Mouse (Mus musculus): ENCODE results near the gene Slc35f6. TPM values are rescaled to one million over a fixed set of nuclear protein-coding genes. Genes with fewer than 3 reads are reported as not detected.

The Slc35f6 gene
- 33.6 and 35.1 TPM in 2 replicates for polyA plus RNA-seq (2014; fragmentation: Nextera tagmentation; extraction: Ambion mirVana)

GRCm38 (mm10) chr5:30647815-30648560 lies at the start of gene Slc35f6:
TSS of gene Slc35f6 (plus strand) at chr5:30647933.
- Histone ChIP-seq H3K4me2 (ENCODE audit: low read length) (peak within 1 kb of the TSS; percentile 98), H3K4me3 (ENCODE audit: low read depth, low read length) (peak within 1 kb of the TSS; percentile 85), H3K9ac (ENCODE audit: low read length) (peak within 1 kb of the TSS; percentile 80), H3K27me3 (replicated peaks; ENCODE audit: control insufficient read depth, insufficient read depth, low read length) (no peaks in the 10 kb centered on the region), H3K27ac (ENCODE audit: low read depth, low read length) (peak within 1 kb of the TSS; percentile 62), H3K36me3 (ENCODE audit: control insufficient read depth, insufficient read depth, low read length) (peaks cover 8% of the 10 kb centered on the region; the same call in 1 of the 2 replicates), H3K9me3 (replicated peaks; ENCODE audit: control insufficient read depth, low read length) (no peaks in the 10 kb centered on the region), H3K4me1 (ENCODE audit: control insufficient read depth, insufficient read depth, low read length) (peaks cover 9% of the 10 kb centered on the region)
- WGBS, result under 1% methylated on average over 38 of the region's 38 CpGs
- DNase-seq (ENCODE audit: low spot score), result peak; percentile 89
- ATAC-seq, result peak; percentile 96

GRCm38 (mm10) chr5:30601397-30601796 lies 46.3 kb upstream of the Slc35f6 start:
- ATAC-seq, result no peak
- no peak overlapping the region for H3K27ac ChIP-seq (ENCODE audit: low read depth, low read length)
- H3K27me3 ChIP-seq (replicated peaks; ENCODE audit: control insufficient read depth, insufficient read depth, low read length), result no peaks in the 10 kb centered on the region
- no peak for DNase-seq (ENCODE audit: low spot score)
- H3K4me1 ChIP-seq (ENCODE audit: control insufficient read depth, insufficient read depth, low read length), result no peaks in the 10 kb centered on the region; the same call in 1 of the 2 replicates
- H3K36me3 ChIP-seq (ENCODE audit: control insufficient read depth, insufficient read depth, low read length), result no peaks in the 10 kb centered on the region
- H3K4me2 ChIP-seq (ENCODE audit: low read length), result no peak overlapping the region
- no peaks in the 10 kb centered on the region for H3K9me3 ChIP-seq (replicated peaks; ENCODE audit: control insufficient read depth, low read length)
- 42% methylated on average over 4 of the region's 4 CpGs for WGBS
- H3K4me3 ChIP-seq (ENCODE audit: low read depth, low read length), result no peak overlapping the region
- no peak overlapping the region for H3K9ac ChIP-seq (ENCODE audit: low read length)

GRCm38 (mm10) chr5:30603255-30603654 lies 44.5 kb upstream of the Slc35f6 start:
- Histone ChIP-seq H3K9me3 (replicated peaks; ENCODE audit: control insufficient read depth, low read length) (no peaks in the 10 kb centered on the region), H3K4me2 (ENCODE audit: low read length) (no peak overlapping the region), H3K4me1 (ENCODE audit: control insufficient read depth, insufficient read depth, low read length) (no peaks in the 10 kb centered on the region; the same call in none of the 2 replicates), H3K4me3 (ENCODE audit: low read depth, low read length) (no peak overlapping the region), H3K27ac (ENCODE audit: low read depth, low read length) (no peak overlapping the region), H3K9ac (ENCODE audit: low read length) (no peak overlapping the region), H3K27me3 (replicated peaks; ENCODE audit: control insufficient read depth, insufficient read depth, low read length) (no peaks in the 10 kb centered on the region), H3K36me3 (ENCODE audit: control insufficient read depth, insufficient read depth, low read length) (no peaks in the 10 kb centered on the region)
- 73% methylated on average over 3 of the region's 3 CpGs for WGBS
- DNase-seq (ENCODE audit: low spot score) (no peak), ATAC-seq (no peak)

- ATAC-seq (no peak), DNase-seq (ENCODE audit: low spot score) (no peak)
- H3K4me1 ChIP-seq (ENCODE audit: control insufficient read depth, insufficient read depth, low read length), result no peaks in the 10 kb centered on the region; the same call in none of the 2 replicates
- H3K27me3 ChIP-seq (replicated peaks; ENCODE audit: control insufficient read depth, insufficient read depth, low read length), result no peaks in the 10 kb centered on the region
- H3K36me3 ChIP-seq (ENCODE audit: control insufficient read depth, insufficient read depth, low read length), result no peaks in the 10 kb centered on the region
- no peak overlapping the region for H3K4me3 ChIP-seq (ENCODE audit: low read depth, low read length)
- H3K9me3 ChIP-seq (replicated peaks; ENCODE audit: control insufficient read depth, low read length), result no peaks in the 10 kb centered on the region
- WGBS, result 73% methylated on average over 4 of the region's 4 CpGs
- H3K27ac ChIP-seq (ENCODE audit: low read depth, low read length), result no peak overlapping the region
- H3K9ac ChIP-seq (ENCODE audit: low read length), result no peak overlapping the region
- no peak overlapping the region for H3K4me2 ChIP-seq (ENCODE audit: low read length)
These were observed 43.8 kb upstream of the Slc35f6 start for GRCm38 (mm10) chr5:30603926-30604325.

GRCm38 (mm10) chr5:30604769-30605188 lies 43.0 kb upstream of the Slc35f6 start:
- WGBS, result 71% methylated on average over 8 of the region's 8 CpGs
- H3K4me2 ChIP-seq (ENCODE audit: low read length), result no peak overlapping the region

GRCm38 (mm10) chr5:30605649-30606048 lies 42.1 kb upstream of the Slc35f6 start:
- 86% methylated on average over 6 of the region's 6 CpGs for WGBS
- ATAC-seq (no peak), DNase-seq (ENCODE audit: low spot score) (no peak)
- H3K36me3 ChIP-seq (ENCODE audit: control insufficient read depth, insufficient read depth, low read length), result no peaks in the 10 kb centered on the region
- no peak overlapping the region for H3K27ac ChIP-seq (ENCODE audit: low read depth, low read length)
- H3K9ac ChIP-seq (ENCODE audit: low read length), result no peak overlapping the region
- no peak overlapping the region for H3K4me3 ChIP-seq (ENCODE audit: low read depth, low read length)
- no peaks in the 10 kb centered on the region; the same call in none of the 2 replicates for H3K4me1 ChIP-seq (ENCODE audit: control insufficient read depth, insufficient read depth, low read length)
- H3K4me2 ChIP-seq (ENCODE audit: low read length), result no peak overlapping the region
- no peaks in the 10 kb centered on the region for H3K27me3 ChIP-seq (replicated peaks; ENCODE audit: control insufficient read depth, insufficient read depth, low read length)
- no peaks in the 10 kb centered on the region for H3K9me3 ChIP-seq (replicated peaks; ENCODE audit: control insufficient read depth, low read length)

More at GRCm38 (mm10) chr5:30604769-30605188, 43.0 kb upstream of the Slc35f6 start:
- Histone ChIP-seq H3K9ac (ENCODE audit: low read length) (no peak overlapping the region), H3K27me3 (replicated peaks; ENCODE audit: control insufficient read depth, insufficient read depth, low read length) (no peaks in the 10 kb centered on the region), H3K4me1 (ENCODE audit: control insufficient read depth, insufficient read depth, low read length) (no peaks in the 10 kb centered on the region; the same call in none of the 2 replicates), H3K9me3 (replicated peaks; ENCODE audit: control insufficient read depth, low read length) (no peaks in the 10 kb centered on the region), H3K27ac (ENCODE audit: low read depth, low read length) (no peak overlapping the region), H3K4me3 (ENCODE audit: low read depth, low read length) (no peak overlapping the region), H3K36me3 (ENCODE audit: control insufficient read depth, insufficient read depth, low read length) (no peaks in the 10 kb centered on the region)
- no peak for DNase-seq (ENCODE audit: low spot score)
- no peak for ATAC-seq

- Histone ChIP-seq H3K9ac (ENCODE audit: low read length) (no peak overlapping the region), H3K27me3 (replicated peaks; ENCODE audit: control insufficient read depth, insufficient read depth, low read length) (no peaks in the 10 kb centered on the region), H3K4me1 (ENCODE audit: control insufficient read depth, insufficient read depth, low read length) (no peaks in the 10 kb centered on the region; the same call in none of the 2 replicates), H3K27ac (ENCODE audit: low read depth, low read length) (no peak overlapping the region; the same call in 1 of the 2 replicates), H3K36me3 (ENCODE audit: control insufficient read depth, insufficient read depth, low read length) (no peaks in the 10 kb centered on the region), H3K4me3 (ENCODE audit: low read depth, low read length) (no peak overlapping the region), H3K9me3 (replicated peaks; ENCODE audit: control insufficient read depth, low read length) (no peaks in the 10 kb centered on the region), H3K4me2 (ENCODE audit: low read length) (no peak overlapping the region)
- 72% methylated on average over 16 of the region's 16 CpGs for WGBS
- ATAC-seq, result peak; percentile 63; the same call in 1 of the 2 replicates
- peak; percentile 70 for DNase-seq (ENCODE audit: low spot score)
These were observed 41.2 kb upstream of the Slc35f6 start for GRCm38 (mm10) chr5:30606424-30607073.

GRCm38 (mm10) chr5:30609094-30609493 lies 38.6 kb upstream of the Slc35f6 start:
- Histone ChIP-seq H3K4me1 (ENCODE audit: control insufficient read depth, insufficient read depth, low read length) (no peaks in the 10 kb centered on the region; the same call in none of the 2 replicates), H3K27me3 (replicated peaks; ENCODE audit: control insufficient read depth, insufficient read depth, low read length) (no peaks in the 10 kb centered on the region), H3K27ac (ENCODE audit: low read depth, low read length) (no peak overlapping the region), H3K4me3 (ENCODE audit: low read depth, low read length) (no peak overlapping the region), H3K36me3 (ENCODE audit: control insufficient read depth, insufficient read depth, low read length) (no peaks in the 10 kb centered on the region), H3K9ac (ENCODE audit: low read length) (no peak overlapping the region), H3K4me2 (ENCODE audit: low read length) (no peak overlapping the region), H3K9me3 (replicated peaks; ENCODE audit: control insufficient read depth, low read length) (no peaks in the 10 kb centered on the region)
- no peak for DNase-seq (ENCODE audit: low spot score)
- WGBS, result 88% methylated on average over 7 of the region's 7 CpGs
- no peak for ATAC-seq
